Mouse (Mus musculus) regulatory T cell (primary cell): ENCODE measurements around the gene Fxyd3.

Experiments used
- in situ Hi-C: fragments of 300-600 bp; cut with MboI, MseI; formaldehyde crosslinking; loops from one replicate; pipeline ENCODE4 v1.15.1; 2025; ENCODE audit warnings: high pct_unique_total_duplicates

Fxyd3 gene

DNA sequence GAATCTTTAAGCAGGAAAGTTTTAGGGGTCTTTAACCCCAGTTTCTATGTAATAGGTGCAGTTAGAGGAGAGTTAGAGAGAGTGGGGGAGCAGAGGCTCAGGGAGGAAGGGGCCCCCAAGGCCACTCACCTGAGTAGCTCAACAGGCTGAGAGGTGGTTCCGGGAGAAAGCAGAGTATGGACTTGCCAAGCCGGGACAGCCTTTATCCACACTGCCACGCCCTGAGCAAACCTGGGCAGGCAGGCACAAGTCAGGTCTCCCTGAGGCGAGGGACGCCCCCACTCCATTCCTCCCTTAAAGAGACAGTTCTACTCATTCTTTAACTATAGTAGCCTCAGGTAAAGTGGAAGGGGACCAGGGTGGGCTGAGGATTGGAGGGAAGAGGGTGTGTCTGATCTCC, at the start of gene Fxyd3:
Fxyd3 (minus strand) TSS at position 213 of the 400 bp plus-strand sequence.
- in situ Hi-C loops, result no loop called here

DNA sequence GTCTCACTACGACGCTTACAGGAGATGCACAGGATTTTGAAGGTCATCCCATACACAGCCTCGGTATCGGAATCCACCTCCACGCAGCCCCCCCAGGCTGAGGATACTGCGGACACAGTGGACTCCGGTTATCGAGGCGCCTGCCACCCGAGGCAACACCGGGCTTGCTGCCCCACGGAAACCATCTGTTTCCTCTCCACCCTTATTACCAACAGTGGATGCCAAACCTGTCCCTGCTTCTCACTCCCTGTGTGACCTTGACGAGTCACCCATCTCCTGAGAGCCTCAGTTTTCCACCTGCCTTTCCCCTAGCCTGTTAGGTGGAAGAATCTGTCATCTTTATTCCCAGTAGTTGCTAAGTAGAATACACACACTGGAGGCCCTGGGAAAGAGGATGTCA, 48.6 kb upstream of the Fxyd3 start:
- in situ Hi-C loops, result no loop called here

DNA sequence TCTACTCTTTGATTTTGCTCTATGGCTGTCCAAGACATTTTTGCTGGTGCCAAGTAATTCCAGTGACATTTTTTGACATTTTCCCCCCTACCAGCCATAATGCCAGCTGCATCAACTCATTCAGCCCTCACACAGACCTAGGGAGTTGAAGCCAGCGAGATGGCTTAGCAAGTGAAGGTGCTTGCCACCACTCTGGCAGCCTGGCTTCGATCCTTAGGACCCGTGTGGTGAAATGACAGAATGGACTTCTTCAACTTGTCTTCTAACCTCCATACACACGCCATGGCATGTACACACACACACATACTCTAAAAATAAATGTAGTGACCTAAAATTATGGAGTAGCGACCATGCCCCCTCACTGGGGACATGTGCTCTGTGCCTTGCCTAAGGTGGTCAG, 47.9 kb upstream of the Fxyd3 start:
- in situ Hi-C loops, result no loop called here

DNA sequence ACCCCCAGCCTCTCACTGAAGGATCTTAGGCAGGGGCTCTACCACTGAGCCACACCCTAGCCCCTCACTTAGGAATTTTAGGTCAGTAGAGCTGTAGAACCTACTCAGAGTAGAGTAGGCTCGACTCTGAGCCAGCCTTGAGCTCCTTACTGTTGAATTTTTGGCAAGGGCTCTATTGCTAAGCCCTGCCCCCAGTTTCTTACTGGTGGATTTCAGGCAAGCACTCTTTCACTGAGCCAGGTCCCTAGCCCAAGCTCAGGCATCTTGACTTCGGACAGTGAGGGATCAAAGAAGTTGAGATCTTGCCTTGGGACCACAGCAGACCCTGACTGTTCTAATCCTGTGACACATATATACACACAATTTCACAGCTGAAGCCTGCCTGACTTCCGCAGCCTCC, 47.2 kb upstream of the Fxyd3 start:
- in situ Hi-C loops, result no loop called here

DNA sequence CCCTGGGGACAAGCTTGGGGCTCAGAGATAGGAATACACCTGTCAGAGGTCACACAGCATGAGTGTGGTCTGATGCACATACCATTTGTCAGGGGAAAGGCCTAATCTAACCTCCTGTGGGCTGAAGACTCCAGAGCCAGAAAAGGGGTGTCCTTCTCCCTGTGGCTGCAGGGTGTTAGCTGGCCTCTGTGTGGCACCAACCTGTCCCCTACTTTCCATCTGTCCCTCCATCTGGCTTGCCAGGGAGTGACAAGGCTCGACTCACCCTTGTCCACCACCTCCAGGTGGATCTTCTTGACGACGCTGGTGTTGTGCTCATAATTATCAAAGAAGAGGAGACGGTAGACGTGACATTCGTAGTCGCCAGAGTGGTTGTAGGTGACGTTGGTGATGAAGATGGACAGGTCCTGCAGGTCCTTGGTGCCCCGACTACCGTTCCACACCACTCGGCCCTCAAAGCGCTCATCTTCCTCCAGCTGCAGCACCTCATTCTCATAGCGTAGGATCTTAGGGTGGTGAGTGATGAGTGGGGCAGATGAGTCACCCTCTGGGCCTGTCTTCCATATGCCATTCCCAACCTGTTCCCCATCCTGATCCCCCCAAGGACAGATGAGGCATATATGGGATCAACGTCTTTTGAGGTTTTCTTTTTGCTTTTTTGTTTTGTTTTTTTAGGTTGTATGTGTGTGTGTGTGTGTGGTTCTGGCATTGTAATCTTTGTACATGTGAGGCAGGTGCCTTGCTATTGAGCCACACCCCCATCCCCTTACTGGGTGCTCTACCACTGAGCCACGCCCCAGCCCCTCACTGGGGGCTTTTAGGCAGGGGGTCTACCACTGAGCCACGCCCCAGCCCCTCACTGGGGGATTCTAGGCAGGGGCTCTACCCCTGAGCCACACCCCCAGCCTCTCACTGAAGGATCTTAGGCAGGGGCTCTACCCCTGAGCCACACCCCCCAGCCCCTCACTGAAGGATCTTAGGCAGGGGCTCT, 46.4 kb upstream of the Fxyd3 start:
- in situ Hi-C loops, result no loop called here

DNA sequence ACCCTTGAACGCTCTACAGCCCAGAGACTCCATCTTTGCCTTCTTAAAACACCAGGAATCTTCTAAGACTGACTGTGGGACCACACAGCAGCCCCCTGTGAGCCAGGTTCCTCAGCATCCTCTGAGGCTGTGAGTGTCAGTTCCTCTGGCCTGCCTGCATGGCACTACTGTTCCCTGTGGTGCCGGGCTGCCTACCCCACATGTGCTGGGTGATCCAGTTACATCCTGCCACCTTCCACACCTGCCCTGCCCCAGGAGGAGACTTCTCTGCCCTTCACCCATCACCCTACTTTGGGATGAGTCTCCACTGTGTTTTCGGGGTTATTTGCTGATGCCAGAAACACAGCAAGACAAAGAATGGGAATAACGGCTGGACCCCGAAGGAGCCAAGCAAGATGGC, 43.1 kb upstream of the Fxyd3 start:
- in situ Hi-C loops, result no loop called here

DNA sequence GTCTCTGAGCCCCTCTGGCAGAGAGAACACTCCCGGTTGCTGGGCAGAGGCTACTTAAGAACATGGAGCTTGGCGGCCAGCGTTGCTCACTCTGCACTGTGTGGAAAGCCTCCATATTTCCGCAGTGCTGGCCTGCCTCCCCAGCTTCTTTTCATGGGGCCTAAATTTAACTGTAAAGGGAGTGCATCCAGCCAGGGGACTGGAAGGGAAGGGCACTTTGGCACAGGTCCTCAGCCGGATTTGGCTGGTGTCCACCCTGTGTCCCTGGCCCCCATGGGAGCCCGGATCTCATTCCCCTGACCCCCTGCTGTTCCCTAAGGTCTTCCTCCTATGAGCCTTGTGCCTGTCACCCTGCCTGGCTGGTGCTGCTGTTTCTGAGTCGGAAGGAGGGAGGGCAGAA, 42.0 kb upstream of the Fxyd3 start:
- in situ Hi-C loops, result no loop called here

DNA sequence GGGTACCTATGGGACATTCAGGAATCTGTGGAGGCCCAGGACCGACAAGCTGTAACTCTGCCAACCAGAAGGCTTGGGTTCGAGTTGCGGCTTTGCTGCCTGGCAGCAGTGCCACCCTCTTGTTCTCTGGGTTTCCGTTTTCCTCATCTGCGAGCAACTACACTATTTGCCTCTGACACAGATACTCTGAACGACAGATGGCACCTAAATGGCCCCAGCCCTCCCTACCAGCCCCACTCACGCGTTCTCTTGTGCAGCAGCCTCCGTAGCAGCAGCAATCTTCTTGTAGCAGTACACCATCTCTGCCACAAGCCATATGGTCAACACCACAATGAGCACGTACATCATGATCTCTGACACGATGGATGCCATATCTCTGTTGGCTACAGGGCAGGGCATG, 41.0 kb upstream of the Fxyd3 start:
- in situ Hi-C loops, result no loop called here

DNA sequence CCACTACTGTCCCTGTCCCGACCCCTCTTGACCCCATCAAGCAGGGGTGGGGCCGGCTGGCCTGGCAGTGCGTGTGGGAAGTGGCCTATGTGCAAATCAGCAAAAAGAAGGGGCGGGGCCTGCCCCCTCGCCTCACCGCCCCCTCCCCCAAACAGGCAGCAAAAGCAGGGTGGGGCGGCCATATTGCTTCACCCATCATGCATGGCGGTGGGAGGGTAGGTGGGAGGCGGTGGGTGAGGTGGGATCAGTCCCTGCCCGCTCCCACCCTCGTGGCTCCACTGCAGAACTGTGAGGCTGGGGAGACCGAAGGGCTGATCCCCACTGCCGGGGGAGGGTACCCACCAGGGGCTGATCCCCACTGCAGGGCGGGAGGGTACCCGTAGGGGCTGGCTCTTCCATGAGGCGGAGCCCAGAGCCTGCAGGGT, 40.2 kb upstream of the Fxyd3 start:
- in situ Hi-C loops, result no loop called here

DNA sequence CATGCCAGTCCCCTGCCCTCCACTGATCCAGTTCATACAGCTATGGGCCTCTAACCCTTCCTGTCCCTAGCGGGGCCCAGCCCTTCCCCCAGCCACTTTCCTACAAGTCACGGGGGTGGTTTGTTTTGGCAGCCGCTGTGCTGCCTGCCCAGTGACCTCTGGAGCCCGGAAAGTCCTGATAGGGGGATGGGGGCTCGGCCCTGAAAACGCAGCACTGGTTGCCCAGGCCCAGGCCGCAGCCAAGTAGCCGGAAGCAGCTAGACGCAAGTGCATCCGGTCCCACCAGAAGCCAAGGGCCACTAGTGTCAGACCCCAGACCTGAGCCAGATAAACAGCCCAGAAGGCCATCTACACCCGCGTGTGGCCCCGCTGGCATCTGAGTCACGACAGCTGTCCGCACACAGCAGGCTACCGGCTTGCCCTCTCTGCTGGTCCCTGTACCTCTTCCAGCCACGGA, 39.1 kb upstream of the Fxyd3 start:
- in situ Hi-C loops, result no loop called here

DNA sequence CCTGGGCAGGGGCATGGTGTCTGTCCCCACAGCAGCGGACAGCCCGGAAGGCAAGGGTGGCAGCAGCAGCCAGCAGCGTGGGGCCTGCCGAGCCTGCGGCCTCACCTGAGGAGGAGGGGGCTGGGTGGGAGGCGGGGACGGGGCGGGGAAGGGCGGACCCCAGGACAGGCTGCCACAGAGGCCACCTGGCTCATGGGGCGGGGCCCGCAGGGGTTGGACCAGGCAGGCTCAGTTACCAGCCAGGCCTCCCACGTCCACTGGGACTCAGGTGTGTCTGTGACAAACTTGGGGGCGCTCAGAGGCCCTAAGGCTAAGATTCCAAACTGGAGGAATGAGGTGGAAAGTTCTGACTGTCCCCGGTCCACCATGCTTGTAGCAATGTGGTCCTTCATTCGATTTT, 38.7 kb upstream of the Fxyd3 start, which contains the start of gene Hpn:
Hpn (minus strand) TSS at position 109 of the 400 bp plus-strand sequence.
- in situ Hi-C loops, result no loop called here

DNA sequence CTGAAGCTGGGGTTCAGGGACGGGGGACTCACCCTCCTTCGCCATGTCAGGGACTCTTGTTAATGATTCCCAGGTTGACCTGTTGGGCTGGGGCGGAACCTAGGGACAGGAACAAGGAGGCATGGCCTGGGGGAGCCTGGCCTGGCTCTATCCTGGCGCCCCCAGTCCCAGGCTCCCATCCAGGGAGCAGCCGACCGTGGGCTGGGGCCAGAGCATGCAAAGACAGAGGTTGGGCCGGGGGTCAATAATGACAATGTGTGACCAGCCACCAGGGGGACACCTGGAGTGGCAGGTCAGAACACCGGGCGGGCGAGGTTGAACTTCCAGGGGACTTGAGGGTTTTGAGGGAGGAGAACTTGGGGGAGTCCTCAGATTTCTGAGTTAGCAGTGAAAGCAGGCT, 38.1 kb upstream of the Fxyd3 start:
- in situ Hi-C loops, result no loop called here

DNA sequence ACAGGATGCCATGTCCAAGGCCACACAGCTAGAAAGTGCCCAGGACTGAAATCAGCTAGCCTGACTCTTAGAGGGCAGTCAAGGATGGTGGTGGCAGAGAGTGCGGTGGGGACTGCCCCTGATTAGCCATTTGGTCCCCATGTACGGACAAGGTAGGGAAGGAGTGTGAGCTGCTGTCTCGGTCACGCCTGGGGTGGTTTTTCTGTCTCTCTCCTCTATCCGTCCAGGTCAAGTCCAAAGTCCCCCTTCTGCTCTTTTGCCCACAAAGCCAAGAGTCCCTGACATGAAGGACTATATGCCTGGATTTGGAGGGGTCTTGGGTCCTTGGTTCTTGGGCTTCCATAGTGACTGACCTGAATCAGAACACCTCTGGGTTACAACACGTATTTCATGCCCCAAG, 37.3 kb upstream of the Fxyd3 start:
- in situ Hi-C loops, result no loop called here

DNA sequence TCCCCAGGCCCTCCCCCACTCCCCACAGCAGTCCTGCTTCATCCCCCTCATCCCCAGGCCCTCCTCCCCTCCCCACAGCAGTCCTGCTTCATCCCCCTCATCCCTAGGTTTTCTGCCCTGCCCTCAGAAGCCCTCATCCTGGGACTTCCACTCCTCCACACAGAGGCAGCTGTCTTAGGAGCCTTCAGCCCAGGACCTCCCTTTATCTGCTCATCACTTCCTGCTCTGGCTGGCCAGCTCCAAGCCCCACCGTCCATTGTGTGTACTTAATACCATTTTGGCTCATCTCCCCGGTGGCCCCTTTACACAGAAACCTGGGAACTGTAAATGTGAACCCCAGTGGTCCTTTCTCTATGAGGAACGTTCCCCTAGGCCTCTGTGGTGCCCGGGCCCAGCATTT, 35.5 kb upstream of the Fxyd3 start:
- in situ Hi-C loops, result no loop called here

DNA sequence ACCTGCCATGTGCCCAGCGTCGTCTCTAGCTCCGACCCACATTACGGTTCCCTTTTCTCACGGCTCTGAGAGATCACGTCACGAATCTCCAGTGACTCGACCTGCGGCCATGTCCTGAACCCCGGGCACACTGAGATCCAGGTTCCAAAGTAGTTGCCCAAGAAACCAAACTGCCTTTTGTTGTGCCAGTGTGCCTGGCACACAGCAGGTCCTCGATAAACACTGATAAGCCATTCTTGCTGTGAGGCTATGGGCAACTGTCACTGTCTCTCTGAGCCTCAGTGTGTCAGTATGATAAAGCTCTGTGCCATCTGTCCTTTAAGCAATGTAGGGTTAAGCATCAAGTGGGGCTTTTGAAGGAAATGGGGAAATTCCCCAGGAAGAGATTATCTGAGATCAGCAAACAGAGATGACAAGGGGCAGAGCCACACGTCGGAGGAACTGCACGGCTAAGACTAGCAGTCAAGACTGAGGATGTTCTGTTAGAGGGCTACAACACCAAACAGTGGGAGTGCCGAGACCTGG, 34.4 kb upstream of the Fxyd3 start:
- in situ Hi-C loops, result no loop called here

DNA sequence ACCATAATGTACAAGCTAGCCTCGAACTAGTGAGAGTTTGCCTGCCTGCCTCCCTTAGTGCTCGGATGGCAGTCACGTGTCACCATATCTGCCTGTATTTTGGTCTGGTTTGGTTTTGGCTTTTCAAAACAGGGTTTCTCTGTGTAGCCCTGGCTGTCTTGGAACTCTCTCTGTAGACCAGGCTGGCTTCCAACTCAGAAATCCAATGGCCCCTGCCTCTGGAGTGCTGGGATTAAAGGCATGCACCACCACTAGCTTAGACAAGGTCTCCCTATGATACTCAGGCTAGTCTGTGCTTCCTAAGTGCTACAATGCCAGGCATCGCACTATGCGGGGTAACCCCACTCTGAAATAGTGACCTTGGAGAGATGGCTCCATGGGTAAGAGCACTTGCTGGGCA, 33.3 kb upstream of the Fxyd3 start:
- in situ Hi-C loops, result no loop called here

DNA sequence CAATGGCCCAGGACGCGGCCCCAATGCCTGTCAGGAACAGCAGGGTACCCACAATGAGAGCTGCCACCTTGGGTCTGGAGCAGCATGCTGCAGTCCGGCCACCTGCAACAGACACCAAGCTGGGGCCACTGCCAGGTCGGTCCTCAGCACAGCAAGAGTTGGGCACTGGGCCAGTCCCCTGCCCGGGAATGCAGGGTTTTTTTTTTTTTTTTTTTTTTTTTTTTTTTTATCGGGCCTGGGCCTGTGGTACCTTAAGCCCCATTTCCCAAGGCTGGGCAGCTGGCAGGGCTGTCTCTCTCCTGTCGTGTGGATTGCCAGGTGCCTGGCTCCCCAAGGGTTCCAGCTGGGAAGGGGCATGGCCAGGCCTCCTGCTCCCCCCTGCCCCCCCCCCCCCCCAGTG, 32.6 kb upstream of the Fxyd3 start:
- in situ Hi-C loops, result no loop called here

DNA sequence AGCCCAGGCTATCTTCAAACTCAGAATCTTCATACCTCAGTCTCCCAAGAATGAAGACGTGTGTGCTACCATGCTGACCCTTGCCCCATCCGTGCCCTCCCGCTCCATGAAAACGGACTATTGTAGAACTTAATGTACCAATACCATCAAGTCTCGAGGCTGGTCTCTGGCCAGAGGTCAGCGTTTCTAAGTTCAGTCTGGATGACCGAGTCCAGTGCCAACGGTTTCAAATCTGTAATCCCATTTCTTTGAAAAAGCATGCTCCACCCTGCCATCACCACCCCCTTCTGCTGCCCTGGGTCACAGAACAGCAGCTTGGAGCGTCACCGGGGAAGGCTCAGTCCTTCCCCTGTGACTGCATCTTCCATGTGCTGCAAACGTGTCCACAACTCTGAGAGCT, 31.3 kb upstream of the Fxyd3 start:
- in situ Hi-C loops, result no loop called here

DNA sequence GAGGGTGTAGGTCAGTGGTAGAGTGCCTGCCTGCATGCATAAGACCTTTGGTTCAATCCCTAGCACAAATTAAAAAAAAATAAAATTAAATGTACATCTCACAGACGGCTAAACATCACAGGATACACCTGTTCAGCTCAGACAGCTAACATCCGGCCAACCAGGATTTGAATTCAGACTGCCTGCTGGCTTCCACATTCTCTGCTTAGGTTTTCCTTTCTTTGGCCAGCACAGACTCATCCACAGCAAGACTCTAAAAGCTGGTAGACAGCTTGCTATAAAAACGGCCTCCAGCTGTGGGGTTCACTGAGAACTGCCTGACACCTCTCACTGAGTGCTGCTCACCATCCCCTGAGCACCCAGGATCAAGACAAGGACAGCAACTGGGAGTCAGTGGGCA, 29.7 kb upstream of the Fxyd3 start:
- in situ Hi-C loops, result no loop called here

DNA sequence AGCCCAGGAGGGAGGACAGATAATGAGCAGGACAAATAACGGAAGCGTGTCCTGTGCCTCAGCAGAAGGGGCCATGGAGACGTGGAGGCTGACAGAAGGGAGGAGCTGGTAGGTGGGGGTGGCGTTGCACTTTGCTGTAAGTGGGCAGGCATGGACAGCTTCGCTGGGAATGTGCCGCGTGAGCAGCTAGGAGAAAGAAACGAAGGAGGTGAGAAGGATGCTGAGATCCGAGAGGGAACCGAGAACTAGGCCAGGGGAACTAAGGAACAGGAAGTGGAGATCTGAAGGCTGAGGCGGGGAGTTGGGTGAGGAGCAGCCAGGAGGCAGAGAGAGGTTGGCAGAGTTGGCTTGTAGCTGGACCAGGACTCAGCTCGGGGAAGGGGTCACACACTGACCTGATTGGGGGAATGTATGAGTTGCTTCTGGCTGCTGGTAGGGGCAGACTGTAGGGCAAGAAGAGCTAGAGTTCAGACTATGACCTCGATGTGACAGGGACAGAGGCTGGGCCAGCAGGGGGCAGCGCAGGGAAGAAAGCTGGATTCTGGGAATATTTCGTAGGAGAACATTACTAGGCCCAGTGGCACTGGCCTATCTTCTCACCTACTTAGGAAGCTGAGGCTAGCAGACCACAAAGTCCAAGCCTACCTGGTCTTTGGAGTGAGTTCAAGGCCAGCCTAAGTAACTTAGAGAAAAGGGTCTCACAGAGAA, 28.7 kb upstream of the Fxyd3 start:
- in situ Hi-C loops, result no loop called here

DNA sequence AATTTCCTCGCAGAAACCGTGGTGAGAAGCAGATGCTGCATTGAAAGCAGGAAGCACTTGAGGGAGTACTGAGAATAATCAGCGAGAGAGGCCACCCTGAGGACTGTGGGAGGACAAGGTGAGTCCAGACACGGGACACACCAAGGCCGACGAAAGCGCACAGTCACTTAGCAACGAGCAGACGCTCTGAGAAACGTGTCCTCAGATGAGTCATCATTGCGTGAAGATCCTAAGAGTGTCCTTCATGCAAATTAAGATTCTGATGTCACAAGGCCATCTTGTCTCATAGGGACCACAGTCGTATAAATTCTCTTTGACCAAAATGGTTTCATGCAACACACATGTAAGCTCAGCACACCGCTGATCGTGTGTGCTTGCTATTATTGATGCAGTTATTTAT, 24.3 kb upstream of the Fxyd3 start:
- in situ Hi-C loops, result no loop called here

DNA sequence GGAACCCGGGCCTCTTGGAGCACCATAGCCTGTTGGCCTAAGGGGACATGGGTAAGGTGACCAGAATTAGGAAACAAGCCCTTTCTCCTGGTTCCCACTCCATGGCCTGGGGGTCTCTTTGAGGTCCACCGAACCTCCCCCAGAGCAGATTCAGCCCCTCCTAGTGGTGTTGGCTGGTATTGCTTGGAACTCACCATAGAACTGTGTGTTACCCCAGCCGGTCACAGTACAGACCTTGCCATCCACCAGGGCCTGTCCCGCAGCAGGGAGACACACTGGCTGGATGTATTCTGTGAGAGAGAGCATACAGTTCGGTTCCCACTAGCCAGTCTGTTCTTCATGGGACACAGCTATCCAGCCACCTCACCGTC, 23.1 kb upstream of the Fxyd3 start:
- in situ Hi-C loops, result no loop called here
